Mouse (Mus musculus): ENCODE measurements around the gene Taf5l. TPM values are rescaled to one million over a fixed set of nuclear protein-coding genes. Genes with fewer than 3 reads are reported as not detected.
A peak's percentile ranks its signal among the peaks of the same experiment; 100 is the strongest.

Gene Taf5l
- total and polyA plus RNA-seq, 3 experiments, result 86.3 to 88.4 TPM; not detected in 1

- H3K36me3 ChIP-seq (ENCODE audit: control insufficient read depth in 1 of 2, insufficient read depth in 2 of 2, low read length in 2 of 2), result peaks cover 0 to 27% of the 10 kb centered on the region in 2 experiments; a peak in 2 of 4 replicates
- peaks cover 20 to 33% of the 10 kb centered on the region in 2 experiments for H3K4me1 ChIP-seq (ENCODE audit: control insufficient read depth in 1 of 2, insufficient read depth in 2 of 2, low read length in 2 of 2)
- no peaks in the 10 kb centered on the region for H3K9me3 ChIP-seq (replicated peaks; ENCODE audit: insufficient read depth, low read length)
- H3K4me3 ChIP-seq (ENCODE audit: control insufficient read depth in 1 of 2, insufficient read depth in 1 of 2, low read depth in 2 of 2, low read length in 2 of 2), result peak overlapping the region in 1 of 2 experiments; percentile 14; a peak in 1 of 4 replicates
- H3K79me2 ChIP-seq (ENCODE audit: control insufficient read depth, insufficient read depth, low read length, poor library complexity), result no peaks in the 10 kb centered on the region
- DNase-seq (ENCODE audit: low read depth, low spot score), result peak; percentile 63
- H3K27me3 ChIP-seq (ENCODE audit: control insufficient read depth in 1 of 2, insufficient read depth in 2 of 2, low read length in 2 of 2), result no peaks in the 10 kb centered on the region
- peak overlapping the region; percentile 95 for H3K27ac ChIP-seq (ENCODE audit: control insufficient read depth, low read depth, low read length)
- no peak overlapping the region; the same call in 1 of the 2 replicates for H3K9ac ChIP-seq (ENCODE audit: control insufficient read depth, low read depth, low read length, poor library complexity, severe bottlenecking)
- TF ChIP-seq TAL1 (IDR thresholded peaks at IDR 0.05; ENCODE audit: low read length) (peak; percentile 72), HCFC1 (IDR thresholded peaks at IDR 0.05; ENCODE audit: low read depth, low read length) (no peak), MEF2A (IDR thresholded peaks at IDR 0.05; ENCODE audit: extremely low read depth, insufficient replicate concordance, low read depth, low read length, poor library complexity, severe bottlenecking) (peak; percentile 27; the same call in 1 of the 2 replicates), EP300 (IDR thresholded peaks at IDR 0.05; ENCODE audit: low read depth in 1 of 2, low read length in 2 of 2) (peak; percentile 77 to 85), CTCF (IDR thresholded peaks at IDR 0.05 in 2 of 3, conservative IDR thresholded peaks at IDR 0.05 in 1 of 3; ENCODE audit: control insufficient read depth in 1 of 3, insufficient read depth in 1 of 3, low read depth in 2 of 3, low read length in 3 of 3, poor library complexity in 1 of 3, severe bottlenecking in 1 of 3) (no peak), RAD21 (IDR thresholded peaks at IDR 0.05; ENCODE audit: low read depth, low read length) (no peak), POLR2AphosphoS5 (IDR thresholded peaks at IDR 0.05; ENCODE audit: borderline replicate concordance, low read depth, low read length) (no peak), ZC3H11A (IDR thresholded peaks at IDR 0.05; ENCODE audit: low read depth, low read length) (no peak), MAX (IDR thresholded peaks at IDR 0.05; ENCODE audit: low read length) (peak; percentile 38; the same call in 1 of the 2 replicates), NRF1 (IDR thresholded peaks at IDR 0.05; ENCODE audit: insufficient read depth, low read depth, low read length, poor library complexity, severe bottlenecking) (no peak), MAFK (IDR thresholded peaks at IDR 0.05; ENCODE audit: borderline replicate concordance, low read depth, low read length) (no peak; the same call in 1 of the 2 replicates), ZMIZ1 (IDR thresholded peaks at IDR 0.05; ENCODE audit: low read depth, low read length) (no peak), SIN3A (IDR thresholded peaks at IDR 0.05; ENCODE audit: low read length) (peak; percentile 60; the same call in 1 of the 2 replicates), ZKSCAN1 (IDR thresholded peaks at IDR 0.05; ENCODE audit: low read depth, low read length) (no peak), MYB (IDR thresholded peaks at IDR 0.05; ENCODE audit: low read depth, low read length) (no peak), BHLHE40 (IDR thresholded peaks at IDR 0.05; ENCODE audit: borderline replicate concordance, low read depth, low read length) (no peak), GABPA (IDR thresholded peaks at IDR 0.05; ENCODE audit: low read depth, low read length) (no peak), POLR2AphosphoS2 (IDR thresholded peaks at IDR 0.05; ENCODE audit: low read length) (no peak), ZNF384 (IDR thresholded peaks at IDR 0.05; ENCODE audit: low read depth, low read length) (0 out of 2 replicates have a peak, but pooled peaks have one; percentile 16), TCF12 (IDR thresholded peaks at IDR 0.05; ENCODE audit: low read depth, low read length) (peak; percentile 88), JUND (IDR thresholded peaks at IDR 0.05; ENCODE audit: low read depth, low read length) (no peak), CHD1 (IDR thresholded peaks at IDR 0.05; ENCODE audit: low read depth, low read length) (no peak), GATA1 (IDR thresholded peaks at IDR 0.05; ENCODE audit: low read depth, low read length) (peak; percentile 71; the same call in 1 of the 2 replicates), USF1 (IDR thresholded peaks at IDR 0.05; ENCODE audit: low read depth, low read length) (no peak), KAT2A (conservative IDR thresholded peaks at IDR 0.05; ENCODE audit: low read depth, low read length) (no peak; the same call in 1 of the 2 replicates), RCOR1 (IDR thresholded peaks at IDR 0.05; ENCODE audit: low read depth, low read length) (peak; percentile 74), USF2 (IDR thresholded peaks at IDR 0.05; ENCODE audit: borderline replicate concordance in 1 of 2, insufficient read depth in 1 of 2, low read depth in 1 of 2, low read length in 2 of 2) (no peak), POLR2A (IDR thresholded peaks at IDR 0.05; ENCODE audit: control insufficient read depth in 1 of 2, insufficient read depth in 1 of 2, low read depth in 1 of 2, low read length in 2 of 2, poor library complexity in 1 of 2) (no peak), TBP (IDR thresholded peaks at IDR 0.05; ENCODE audit: low read depth, low read length) (0 out of 2 replicates have a peak, but pooled peaks have one; percentile 30), NELFE (IDR thresholded peaks at IDR 0.05; ENCODE audit: low read depth, low read length) (no peak), CHD2 (IDR thresholded peaks at IDR 0.05; ENCODE audit: low read length) (no peak), SMC3 (IDR thresholded peaks at IDR 0.05; ENCODE audit: low read depth, low read length) (no peak), MYC (IDR thresholded peaks at IDR 0.05; ENCODE audit: low read depth, low read length) (no peak), E2F4 (IDR thresholded peaks at IDR 0.05; ENCODE audit: borderline replicate concordance, low read depth, low read length) (no peak), UBTF (IDR thresholded peaks at IDR 0.05; ENCODE audit: borderline replicate concordance, insufficient read depth, low read depth, low read length) (no peak)
Measured at GRCm38 (mm10) chr8:123990277-123991049, 30.7 kb downstream of the Taf5l start.
